25 mouse cellular contexts compared by ENCODE assay signal in the genomic region with DNA sequence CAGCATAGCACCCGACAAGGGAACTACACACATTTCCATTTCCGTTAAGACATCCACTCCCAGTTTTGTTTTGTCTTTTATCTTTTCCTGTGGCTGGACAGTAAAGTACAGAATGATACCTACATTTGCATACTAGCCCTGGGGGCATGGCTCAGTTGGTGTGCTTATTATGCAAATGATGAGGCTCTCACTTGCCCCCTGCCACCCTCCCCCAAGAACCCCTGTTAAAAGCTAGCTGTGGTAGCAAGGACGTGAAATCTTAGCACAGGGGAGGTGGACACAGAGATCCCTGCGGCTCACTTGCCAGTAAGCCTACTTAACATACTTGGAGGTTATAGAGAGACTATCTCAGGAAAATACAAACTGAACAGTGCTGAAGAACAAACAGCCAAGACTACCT.
A peak's percentile ranks its signal among the peaks of the same experiment; 100 is the strongest.
DNase-seq lines count a peak whose midpoint lies in the region; ATAC-seq and TF ChIP-seq lines count a peak whose summit lies in the region.
"Had no signal": no experiment of that assay in that cellular context is flagged by ENCODE, and none has a peak within 500 bp of the region (broad histone marks: within the 10 kb centered on the region; RNA-seq: fewer than 3 reads in every experiment).

No protein-coding gene starts in this region.

- 51% methylated on average over 4 of the region's 4 CpGs for WGBS in hindbrain, embryonic 12.5 days
- WGBS in hindbrain, embryonic 16.5 days = 48% methylated on average over 4 of the region's 4 CpGs
- WGBS in midbrain, embryonic 13.5 days = 54% methylated on average over 4 of the region's 4 CpGs

- no peaks in the 10 kb centered on the region for H3K36me3 ChIP-seq in hindbrain, embryonic 12.5 days
- no peaks in the 10 kb centered on the region for H3K36me3 ChIP-seq in hindbrain, embryonic 16.5 days (ENCODE audit: control insufficient read depth, insufficient read depth, low read length)
- no peaks in the 10 kb centered on the region for H3K36me3 ChIP-seq in ES-Bruce4 (ENCODE audit: control insufficient read depth, insufficient read depth, low read length, poor library complexity, severe bottlenecking)
- no peaks in the 10 kb centered on the region for H3K36me3 ChIP-seq in midbrain, embryonic 13.5 days
- H3K36me3 ChIP-seq: embryonic facial prominence, embryonic 15.5 days; G1E; hindbrain, embryonic 15.5 days; intestine, embryonic 15.5 days; limb, embryonic 12.5 days; stomach, embryonic 15.5 days had no signal

- TF ChIP-seq CTCF in ES-Bruce4 (IDR thresholded peaks at IDR 0.05; ENCODE audit: low read depth, low read length) = no peak

- H3K9me3 ChIP-seq in hindbrain, embryonic 12.5 days (replicated peaks) = no peaks in the 10 kb centered on the region
- H3K9me3 ChIP-seq in hindbrain, embryonic 16.5 days (ENCODE audit: control insufficient read depth, low read length) = no peaks in the 10 kb centered on the region
- no peaks in the 10 kb centered on the region for H3K9me3 ChIP-seq in ES-Bruce4 (replicated peaks; ENCODE audit: control insufficient read depth, insufficient read depth, low read length, poor library complexity, severe bottlenecking)
- no peaks in the 10 kb centered on the region for H3K9me3 ChIP-seq in midbrain, embryonic 13.5 days
- H3K9me3 ChIP-seq: embryonic facial prominence, embryonic 15.5 days; G1E; hindbrain, embryonic 15.5 days; intestine, embryonic 15.5 days; limb, embryonic 12.5 days; stomach, embryonic 15.5 days had no signal

- no peak overlapping the region for H3K9ac ChIP-seq in hindbrain, embryonic 12.5 days
- H3K9ac ChIP-seq in hindbrain, embryonic 16.5 days (ENCODE audit: low read depth, low read length) = no peak overlapping the region
- H3K9ac ChIP-seq in ES-Bruce4 (ENCODE audit: low read depth, poor library complexity, severe bottlenecking) = no peak overlapping the region
- H3K9ac ChIP-seq in midbrain, embryonic 13.5 days (replicated peaks) = no peak overlapping the region
- H3K9ac ChIP-seq: embryonic facial prominence, embryonic 15.5 days; hindbrain, embryonic 15.5 days; intestine, embryonic 15.5 days; limb, embryonic 12.5 days; liver, postnatal 0 days; stomach, embryonic 15.5 days had no signal

- peak; percentile 17 for DNase-seq in A20 (ENCODE audit: low read depth, low spot score)
- no peak for DNase-seq in kidney, adult 9 months
- DNase-seq: adrenal gland, postnatal 14 days; cerebellum, adult 8-10 months; gastrocnemius, postnatal 25 days; kidney, adult 8-10 months; kidney, postnatal 14 days; layer of hippocampus, postnatal 36 days; liver, postnatal 0 days; thymus, adult 18-20 months; thymus, postnatal 36 days had no signal

- no peaks in the 10 kb centered on the region for H3K27me3 ChIP-seq in hindbrain, embryonic 12.5 days
- no peaks in the 10 kb centered on the region for H3K27me3 ChIP-seq in hindbrain, embryonic 16.5 days (replicated peaks; ENCODE audit: control insufficient read depth, insufficient read depth, low read length)
- H3K27me3 ChIP-seq in ES-Bruce4 (ENCODE audit: control insufficient read depth, insufficient read depth, low read length, poor library complexity, severe bottlenecking) = no peaks in the 10 kb centered on the region
- H3K27me3 ChIP-seq in midbrain, embryonic 13.5 days = no peaks in the 10 kb centered on the region
- H3K27me3 ChIP-seq: embryonic facial prominence, embryonic 15.5 days; hindbrain, embryonic 15.5 days; intestine, embryonic 15.5 days; limb, embryonic 12.5 days; stomach, embryonic 15.5 days had no signal

- no peaks in the 10 kb centered on the region for H3K4me1 ChIP-seq in hindbrain, embryonic 12.5 days
- no peaks in the 10 kb centered on the region for H3K4me1 ChIP-seq in hindbrain, embryonic 16.5 days (ENCODE audit: control insufficient read depth, insufficient read depth, low read depth, low read length)
- no peaks in the 10 kb centered on the region for H3K4me1 ChIP-seq in ES-Bruce4 (ENCODE audit: control insufficient read depth, insufficient read depth, low read length)
- no peaks in the 10 kb centered on the region for H3K4me1 ChIP-seq in midbrain, embryonic 13.5 days (replicated peaks)
- H3K4me1 ChIP-seq: embryonic facial prominence, embryonic 15.5 days; hindbrain, embryonic 15.5 days; intestine, embryonic 15.5 days; limb, embryonic 12.5 days; stomach, embryonic 15.5 days had no signal

- no peak overlapping the region for H3K27ac ChIP-seq in hindbrain, embryonic 12.5 days
- no peak overlapping the region for H3K27ac ChIP-seq in hindbrain, embryonic 16.5 days (ENCODE audit: low read depth, low read length)
- no peak overlapping the region for H3K27ac ChIP-seq in ES-Bruce4 (ENCODE audit: insufficient read depth, low read length)
- no peak overlapping the region for H3K27ac ChIP-seq in midbrain, embryonic 13.5 days
- H3K27ac ChIP-seq: embryonic facial prominence, embryonic 15.5 days; hindbrain, embryonic 15.5 days; intestine, embryonic 15.5 days; limb, embryonic 12.5 days; macrophage; stomach, embryonic 15.5 days had no signal

- H3K4me2 ChIP-seq in hindbrain, embryonic 12.5 days (replicated peaks) = no peak overlapping the region
- no peak overlapping the region for H3K4me2 ChIP-seq in hindbrain, embryonic 16.5 days (ENCODE audit: low read length)
- no peak overlapping the region for H3K4me2 ChIP-seq in midbrain, embryonic 13.5 days (replicated peaks)
- H3K4me2 ChIP-seq: embryonic facial prominence, embryonic 15.5 days; hindbrain, embryonic 15.5 days; intestine, embryonic 15.5 days; limb, embryonic 12.5 days; liver, embryonic 11.5 days; stomach, embryonic 15.5 days had no signal

- TF ChIP-seq POLR2A in ES-Bruce4 (IDR thresholded peaks at IDR 0.05; ENCODE audit: insufficient read depth, low read length) = no peak

- TF ChIP-seq EP300 in ES-Bruce4 (IDR thresholded peaks at IDR 0.05; ENCODE audit: insufficient read depth, low read depth, low read length) = peak; percentile 70; the same call in 1 of the 2 replicates

- H3K4me3 ChIP-seq in hindbrain, embryonic 12.5 days = no peak overlapping the region
- H3K4me3 ChIP-seq in hindbrain, embryonic 16.5 days (ENCODE audit: low read length) = no peak overlapping the region
- H3K4me3 ChIP-seq in ES-Bruce4 (ENCODE audit: low read depth, low read length) = no peak overlapping the region
- H3K4me3 ChIP-seq in midbrain, embryonic 13.5 days (replicated peaks) = no peak overlapping the region
- H3K4me3 ChIP-seq: embryonic facial prominence, embryonic 15.5 days; hindbrain, embryonic 15.5 days; intestine, embryonic 15.5 days; limb, embryonic 12.5 days; stomach, embryonic 15.5 days had no signal

- peak; percentile 66; the same call in 1 of the 2 replicates for ATAC-seq in hindbrain, embryonic 12.5 days (ENCODE audit: low FRiP score)
- ATAC-seq in hindbrain, embryonic 16.5 days = no peak
- peak; percentile 82 for ATAC-seq in midbrain, embryonic 13.5 days
- no peak for ATAC-seq in megakaryocyte progenitor cell, adult 5-6 weeks (replicated peaks; ENCODE audit: poor library complexity)
- ATAC-seq: intestine, embryonic 15.5 days; liver, postnatal 0 days; lung, postnatal 0 days had no signal

Comparison
In these comparisons a context has a peak if more than half of its experiments do, and no peak if none do; other contexts are left out.
1. ATAC-seq: peak in hindbrain, embryonic 12.5 days (single experiment) and midbrain, embryonic 13.5 days (single experiment); none in hindbrain, embryonic 16.5 days (single experiment) and megakaryocyte progenitor cell, adult 5-6 weeks (single experiment).